Mouse (Mus musculus) liver, embryonic 12.5 days (tissue): ENCODE measurements around the gene Lrrc31. TPM values are rescaled to one million over a fixed set of nuclear protein-coding genes. Genes with fewer than 3 reads are reported as not detected.

Source experiments
- ATAC-seq: fragments of 200-750 bp; cut with Nextera tagmentation; 2 replicates; pipeline ENCODE4 v1.8.0; 2017; ENCODE audit warnings: moderate number of reproducible peaks, mild to moderate bottlenecking, moderate library complexity
- H3K27ac ChIP-seq: fragments of 300-500 bp; sonication (generic); 2 replicates; pipeline ENCODE4 v1.5.1; 2016; ENCODE audit warnings: mild to moderate bottlenecking
- H3K27me3 ChIP-seq: fragments of 300-500 bp; sonication (generic); replicated peaks from 2 replicates; pipeline ENCODE4 v1.6.1; 2016; ENCODE audit warnings: mild to moderate bottlenecking, moderate library complexity
- H3K36me3 ChIP-seq: fragments of 300-500 bp; sonication (generic); 2 replicates; pipeline ENCODE4 v1.6.1; 2016; ENCODE audit warnings: mild to moderate bottlenecking, moderate library complexity
- H3K4me1 ChIP-seq: fragments of 300-500 bp; sonication (generic); 2 replicates; pipeline ENCODE4 v1.6.1; 2016
- H3K4me2 ChIP-seq: fragments of 300-500 bp; sonication (generic); 2 replicates; pipeline ENCODE4 v1.6.1; 2016; ENCODE audit warnings: mild to moderate bottlenecking, moderate library complexity
- H3K4me3 ChIP-seq: fragments of 300-500 bp; sonication (generic); 2 replicates; pipeline ENCODE4 v1.5.1; 2016; ENCODE audit warnings: mild to moderate bottlenecking, moderate library complexity
- H3K9ac ChIP-seq: fragments of 300-500 bp; sonication (generic); 2 replicates; pipeline ENCODE4 v1.6.1; 2016; ENCODE audit warnings: mild to moderate bottlenecking, moderate library complexity
- H3K9me3 ChIP-seq: fragments of 300-500 bp; sonication (generic); replicated peaks from 2 replicates; pipeline ENCODE4 v1.6.1; 2016; ENCODE audit warnings: mild to moderate bottlenecking, moderate library complexity
- WGBS: fragments of 180-500 bp; shearing (Covaris S2); methylation state at CpG from one replicate; pipeline ENCODE4 v1.1.7; 2016; ENCODE audit not compliant: insufficient replicate concordance; 5-methylcytosine and 5-hydroxymethylcytosine counted together
- polyA plus RNA-seq: library from polyadenylated mRNA; unstranded; fragments of >200 nt; fragmentation: Nextera tagmentation; extraction: Ambion mirVana; gene quantifications from 2 replicates; pipeline ENCODE4 v1.2.1, GENCODE M21; 2016

The Lrrc31 gene
- polyA plus RNA-seq, 1 experiment from 2014 or later, result not detected

GRCm38 (mm10) chr3:30658486-30658885 lies 41.2 kb downstream of the Lrrc31 start:
- WGBS, result 65% methylated on average over 9 of the region's 9 CpGs
- Histone ChIP-seq H3K9me3 (no peaks in the 10 kb centered on the region), H3K36me3 (no peaks in the 10 kb centered on the region), H3K4me1 (no peaks in the 10 kb centered on the region), H3K27ac (no peak overlapping the region), H3K4me3 (no peak overlapping the region), H3K9ac (no peak overlapping the region), H3K4me2 (no peak overlapping the region), H3K27me3 (no peaks in the 10 kb centered on the region)
- no peak for ATAC-seq

GRCm38 (mm10) chr3:30655937-30656336 lies 43.7 kb downstream of the Lrrc31 start:
- Histone ChIP-seq H3K9me3 (no peaks in the 10 kb centered on the region), H3K9ac (no peak overlapping the region), H3K27ac (no peak overlapping the region), H3K4me1 (no peaks in the 10 kb centered on the region), H3K4me2 (no peak overlapping the region), H3K27me3 (peaks cover 15% of the 10 kb centered on the region), H3K4me3 (no peak overlapping the region), H3K36me3 (no peaks in the 10 kb centered on the region)
- WGBS, result 47% methylated on average over 5 of the region's 5 CpGs
- ATAC-seq, result no peak

- H3K27ac ChIP-seq, result no peak overlapping the region
- H3K36me3 ChIP-seq, result no peaks in the 10 kb centered on the region
- WGBS, result 2% methylated on average over 41 of the region's 41 CpGs
- ATAC-seq, result no peak
- no peak overlapping the region for H3K9ac ChIP-seq
- H3K4me2 ChIP-seq, result peak overlapping the region; percentile 42
- peaks cover 55% of the 10 kb centered on the region for H3K27me3 ChIP-seq
- H3K4me1 ChIP-seq, result peaks cover 6% of the 10 kb centered on the region
- H3K4me3 ChIP-seq, result peak overlapping the region; percentile 13
- H3K9me3 ChIP-seq, result no peaks in the 10 kb centered on the region
Measured at GRCm38 (mm10) chr3:30650062-30650841, 49.4 kb downstream of the Lrrc31 start.

- H3K9ac ChIP-seq, result no peak overlapping the region
- H3K4me1 ChIP-seq, result peaks cover 6% of the 10 kb centered on the region
- no peak overlapping the region for H3K4me2 ChIP-seq
- no peaks in the 10 kb centered on the region for H3K9me3 ChIP-seq
- no peak overlapping the region for H3K4me3 ChIP-seq
- no peaks in the 10 kb centered on the region for H3K36me3 ChIP-seq
- no peak overlapping the region for H3K27ac ChIP-seq
- WGBS, result 64% methylated on average over 2 of the region's 2 CpGs
- H3K27me3 ChIP-seq, result peaks cover 55% of the 10 kb centered on the region
- no peak for ATAC-seq
Measured at GRCm38 (mm10) chr3:30648466-30648865, 51.2 kb downstream of the Lrrc31 start.

- Histone ChIP-seq H3K4me3 (peak within 1 kb of the TSS; percentile 39), H3K4me1 (peaks cover 6% of the 10 kb centered on the region), H3K9ac (no peak within 1 kb of the TSS), H3K36me3 (no peaks in the 10 kb centered on the region), H3K27me3 (peaks cover 55% of the 10 kb centered on the region), H3K4me2 (peak within 1 kb of the TSS; percentile 60), H3K9me3 (no peaks in the 10 kb centered on the region), H3K27ac (no peak within 1 kb of the TSS)
- 1% methylated on average over 25 of the region's 25 CpGs for WGBS
- ATAC-seq, result peak; percentile 75
Measured at GRCm38 (mm10) chr3:30647440-30648090, 52.1 kb downstream of the Lrrc31 start, which contains the start of gene Lrrc34. Gene Lrrc34 (minus strand): TSS chr3:30647869.

GRCm38 (mm10) chr3:30646761-30647160 lies 52.9 kb downstream of the Lrrc31 start:
- Histone ChIP-seq H3K9ac (no peak overlapping the region), H3K27me3 (peaks cover 49% of the 10 kb centered on the region), H3K4me2 (no peak overlapping the region), H3K9me3 (no peaks in the 10 kb centered on the region), H3K4me3 (no peak overlapping the region), H3K36me3 (no peaks in the 10 kb centered on the region), H3K4me1 (peaks cover 6% of the 10 kb centered on the region), H3K27ac (no peak overlapping the region)
- 37% methylated on average over 8 of the region's 8 CpGs for WGBS
- ATAC-seq, result no peak

GRCm38 (mm10) chr3:30644207-30644606 lies 55.4 kb downstream of the Lrrc31 start, which contains the start of gene Lrriq4:
Gene Lrriq4 (plus strand): TSS chr3:30644507.
- 65% methylated on average over 2 of the region's 2 CpGs for WGBS
- Histone ChIP-seq H3K4me1 (peaks cover 6% of the 10 kb centered on the region), H3K36me3 (no peaks in the 10 kb centered on the region), H3K27ac (no peak within 1 kb of the TSS), H3K27me3 (peaks cover 23% of the 10 kb centered on the region), H3K4me2 (no peak within 1 kb of the TSS), H3K9me3 (no peaks in the 10 kb centered on the region), H3K4me3 (no peak within 1 kb of the TSS), H3K9ac (no peak within 1 kb of the TSS)
- ATAC-seq, result no peak

- H3K9ac ChIP-seq, result no peak overlapping the region
- WGBS, result 74% methylated on average over 4 of the region's 4 CpGs
- no peaks in the 10 kb centered on the region for H3K9me3 ChIP-seq
- no peak overlapping the region for H3K27ac ChIP-seq
- no peak overlapping the region for H3K4me3 ChIP-seq
- no peaks in the 10 kb centered on the region for H3K27me3 ChIP-seq
- H3K4me2 ChIP-seq, result no peak overlapping the region
- no peak for ATAC-seq
- no peaks in the 10 kb centered on the region for H3K4me1 ChIP-seq
- no peaks in the 10 kb centered on the region for H3K36me3 ChIP-seq
Measured at GRCm38 (mm10) chr3:30635629-30636028, 64.0 kb downstream of the Lrrc31 start.

- H3K9ac ChIP-seq, result no peak overlapping the region
- WGBS, result 54% methylated on average over 3 of the region's 3 CpGs
Measured at GRCm38 (mm10) chr3:30633681-30634080, 66.0 kb downstream of the Lrrc31 start.

More at GRCm38 (mm10) chr3:30633681-30634080, 66.0 kb downstream of the Lrrc31 start:
- Histone ChIP-seq H3K9me3 (no peaks in the 10 kb centered on the region), H3K27me3 (no peaks in the 10 kb centered on the region), H3K27ac (no peak overlapping the region), H3K4me1 (no peaks in the 10 kb centered on the region), H3K4me3 (no peak overlapping the region), H3K4me2 (no peak overlapping the region), H3K36me3 (no peaks in the 10 kb centered on the region)
- no peak for ATAC-seq

Other genes starting within 250 kb of the Lrrc31 start
- 1.8 and 2.3 TPM in 2 replicates for gene Mecom, start 151.8 kb downstream of the Lrrc31 start, polyA plus RNA-seq
- gene Actrt3, start 99.9 kb downstream of the Lrrc31 start, polyA plus RNA-seq, result not detected in 2 replicates
- 15.8 and 17.2 TPM in 2 replicates for gene Mynn, start 97.8 kb downstream of the Lrrc31 start, polyA plus RNA-seq
- gene Lrriq4, start 55.3 kb downstream of the Lrrc31 start, polyA plus RNA-seq, result not detected in 2 replicates
- gene Lrrc34, start 52.0 kb downstream of the Lrrc31 start, polyA plus RNA-seq, result 0.13 and 0.38 TPM in 2 replicates
- 0.05 TPM in 1 of 2 replicates, not detected in the other for gene Samd7, start 46.5 kb upstream of the Lrrc31 start, polyA plus RNA-seq
- gene Sec62, start 93.0 kb upstream of the Lrrc31 start, polyA plus RNA-seq, result 60.5 and 65.5 TPM in 2 replicates
- 1.5 and 2.7 TPM in 2 replicates for gene Gpr160, start 156.1 kb upstream of the Lrrc31 start, polyA plus RNA-seq